Mouse (Mus musculus): ENCODE results near the gene Pex13. TPM values are rescaled to one million over a fixed set of nuclear protein-coding genes. Genes with fewer than 3 reads are reported as not detected.

The Pex13 gene
- polyA plus RNA-seq, 1 experiment from 2014 or later = 24.9 TPM

DNA sequence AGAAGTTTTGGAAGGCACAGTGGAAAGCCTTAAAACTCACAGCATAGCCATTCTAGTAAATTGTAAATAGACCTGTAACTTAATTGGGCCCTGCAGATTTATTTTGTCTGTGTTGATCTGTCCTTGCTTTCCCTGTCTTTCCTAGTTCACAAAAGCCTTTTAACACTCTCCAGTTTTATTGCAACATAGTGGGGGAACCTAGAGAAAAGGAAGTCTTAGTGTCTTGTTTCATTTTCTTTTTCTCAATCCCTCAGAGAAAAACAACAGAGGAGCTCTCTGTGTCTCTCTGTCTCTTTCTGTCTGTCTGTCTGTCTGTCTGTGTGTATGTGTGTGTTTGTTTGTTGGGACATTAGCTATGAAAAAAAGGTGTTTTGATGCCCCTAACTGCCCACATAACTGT, 30.1 kb upstream of the Pex13 start:
- H3K36me3 ChIP-seq (replicated peaks; ENCODE audit: insufficient read depth, low read length) = no peaks in the 10 kb centered on the region
- ATAC-seq (no peak), DNase-seq (no peak)
- H3K27me3 ChIP-seq (ENCODE audit: insufficient read depth, low read length) = no peaks in the 10 kb centered on the region
- H3K9ac ChIP-seq (replicated peaks) = no peak overlapping the region
- H3K4me1 ChIP-seq (ENCODE audit: insufficient read depth) = peaks cover 13% of the 10 kb centered on the region
- 0 out of 2 replicates have a peak overlapping the region, but pooled peaks have one; percentile 6 for H3K4me2 ChIP-seq (ENCODE audit: low read depth, low read length)
- TF ChIP-seq CTCF (IDR thresholded peaks at IDR 0.05; ENCODE audit: low read depth) (no peak), EP300 (IDR thresholded peaks at IDR 0.05; ENCODE audit: low read depth) (no peak)
- H3K4me3 ChIP-seq (ENCODE audit: low read depth, low read length) = no peak overlapping the region
- no peaks in the 10 kb centered on the region for H3K9me3 ChIP-seq (ENCODE audit: low read length)
- H3K27ac ChIP-seq (ENCODE audit: low read depth) = peak overlapping the region; percentile 34; the same call in 1 of the 2 replicates

DNA sequence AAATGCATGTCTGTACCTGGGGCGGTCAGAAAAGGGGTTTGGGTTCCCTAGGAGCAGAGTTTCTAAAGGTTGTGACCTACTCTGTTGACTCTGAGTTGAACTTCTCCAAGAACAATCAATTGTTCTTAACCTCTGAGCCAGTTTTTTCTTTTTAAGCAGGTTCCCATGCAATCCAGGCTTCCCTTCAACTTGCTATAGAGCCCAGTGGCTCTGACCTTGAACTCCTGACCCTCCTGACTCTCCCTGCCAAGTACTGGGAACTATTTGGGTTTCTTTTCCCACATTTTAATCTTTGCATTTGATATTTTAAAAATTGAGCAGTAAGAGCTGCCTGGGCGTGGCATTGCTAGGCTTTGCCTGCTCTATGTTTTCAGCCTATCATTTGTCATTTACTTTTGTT, 27.5 kb upstream of the Pex13 start:
- Histone ChIP-seq H3K36me3 (replicated peaks; ENCODE audit: insufficient read depth, low read length) (0 out of 2 replicates have a peak, but pooled peaks cover 4% of the 10 kb centered on the region), H3K4me1 (ENCODE audit: insufficient read depth) (peaks cover 7% of the 10 kb centered on the region), H3K27ac (ENCODE audit: low read depth) (peak overlapping the region; percentile 52; the same call in 1 of the 2 replicates), H3K4me3 (ENCODE audit: low read depth, low read length) (no peak overlapping the region), H3K4me2 (ENCODE audit: low read depth, low read length) (no peak overlapping the region), H3K9ac (replicated peaks) (no peak overlapping the region), H3K9me3 (ENCODE audit: low read length) (no peaks in the 10 kb centered on the region), H3K27me3 (ENCODE audit: insufficient read depth, low read length) (no peaks in the 10 kb centered on the region)
- ATAC-seq (peak; percentile 48), DNase-seq (peak; percentile 23)
- TF ChIP-seq EP300 (IDR thresholded peaks at IDR 0.05; ENCODE audit: low read depth) (no peak), CTCF (IDR thresholded peaks at IDR 0.05; ENCODE audit: low read depth) (no peak)
- WGBS (ENCODE audit: insufficient replicate concordance) = 79% methylated on average over 2 of the region's 2 CpGs

DNA sequence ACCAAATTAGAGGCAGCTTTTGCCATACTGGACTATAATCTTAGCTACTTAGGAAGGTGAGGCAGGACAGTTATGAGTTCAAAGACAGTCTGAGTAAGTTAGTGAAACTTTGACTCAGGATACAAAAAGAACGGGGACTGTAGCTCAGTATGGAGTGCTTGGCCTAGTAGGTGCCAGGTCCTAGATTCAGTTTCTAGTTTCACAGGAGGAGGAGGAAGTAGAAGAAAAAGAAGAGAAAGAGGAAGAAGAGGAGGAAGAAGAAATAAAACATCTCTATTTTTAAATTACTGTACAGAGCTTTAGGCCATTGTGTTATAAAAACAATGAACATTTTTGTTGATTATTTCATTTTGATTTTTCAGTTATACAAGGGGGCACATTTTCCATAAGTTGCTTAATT, 22.3 kb upstream of the Pex13 start:
- WGBS (ENCODE audit: insufficient replicate concordance) = 70% methylated on average over 1 of the region's 1 CpGs

DNA sequence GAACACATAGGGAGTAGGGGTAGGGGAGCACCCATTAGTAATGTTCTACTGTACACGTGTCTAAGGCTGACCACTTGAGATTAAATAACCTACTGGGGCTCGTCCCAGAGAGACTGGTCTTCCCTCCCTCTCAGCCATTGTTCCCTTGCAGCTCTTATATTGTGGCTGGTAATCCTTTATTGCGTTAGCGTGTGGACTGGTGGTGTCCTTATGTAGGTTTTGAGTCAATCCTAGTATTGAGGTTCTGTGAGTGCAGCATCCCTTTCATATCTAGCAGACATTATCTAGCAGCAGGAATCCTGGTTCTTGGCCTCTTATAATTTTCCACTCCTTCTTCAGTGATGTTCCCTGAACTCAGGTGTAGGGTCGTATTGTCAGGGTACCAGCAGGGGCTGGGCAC, 20.9 kb upstream of the Pex13 start:
- Histone ChIP-seq H3K9me3 (ENCODE audit: low read length) (no peaks in the 10 kb centered on the region), H3K27ac (ENCODE audit: low read depth) (no peak overlapping the region), H3K36me3 (replicated peaks; ENCODE audit: insufficient read depth, low read length) (peaks cover 6% of the 10 kb centered on the region; the same call in 1 of the 2 replicates)

More for the DNA sequence above, 22.3 kb upstream of the Pex13 start:
- no peak for ATAC-seq
- H3K27ac ChIP-seq (ENCODE audit: low read depth) = no peak overlapping the region
- no peak overlapping the region for H3K4me2 ChIP-seq (ENCODE audit: low read depth, low read length)
- DNase-seq = no peak
- H3K9ac ChIP-seq (replicated peaks) = no peak overlapping the region
- H3K4me1 ChIP-seq (ENCODE audit: insufficient read depth) = no peaks in the 10 kb centered on the region
- H3K36me3 ChIP-seq (replicated peaks; ENCODE audit: insufficient read depth, low read length) = peaks cover 6% of the 10 kb centered on the region; the same call in 1 of the 2 replicates
- no peaks in the 10 kb centered on the region for H3K9me3 ChIP-seq (ENCODE audit: low read length)
- TF ChIP-seq CTCF (IDR thresholded peaks at IDR 0.05; ENCODE audit: low read depth) = no peak
- TF ChIP-seq EP300 (IDR thresholded peaks at IDR 0.05; ENCODE audit: low read depth) = no peak
- no peak overlapping the region for H3K4me3 ChIP-seq (ENCODE audit: low read depth, low read length)
- no peaks in the 10 kb centered on the region for H3K27me3 ChIP-seq (ENCODE audit: insufficient read depth, low read length)

DNA sequence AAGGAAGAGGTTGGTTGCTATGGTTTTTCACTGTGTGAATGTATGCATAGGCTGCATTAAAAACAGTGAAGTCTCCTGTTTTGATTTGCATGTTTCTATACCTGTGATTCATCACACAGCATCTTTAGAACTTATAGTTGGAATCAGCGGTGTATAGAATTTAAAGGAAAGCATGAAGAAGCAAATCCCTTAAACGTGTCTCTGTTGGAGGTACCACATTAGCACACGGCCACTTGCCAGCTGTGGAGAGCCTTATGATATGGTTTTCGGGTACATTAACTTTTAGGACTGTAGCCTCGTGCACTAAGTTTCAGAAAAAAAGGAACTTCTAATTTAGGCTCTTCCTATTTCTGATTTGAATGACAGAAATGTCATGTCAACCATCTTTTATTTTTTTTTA, 16.8 kb upstream of the Pex13 start:
- WGBS (ENCODE audit: insufficient replicate concordance) = 59% methylated on average over 5 of the region's 5 CpGs
- DNase-seq (no peak), ATAC-seq (no peak)
- H3K9me3 ChIP-seq (ENCODE audit: low read length) = no peaks in the 10 kb centered on the region
- TF ChIP-seq CTCF (IDR thresholded peaks at IDR 0.05; ENCODE audit: low read depth) (no peak), EP300 (IDR thresholded peaks at IDR 0.05; ENCODE audit: low read depth) (no peak)
- H3K4me3 ChIP-seq (ENCODE audit: low read depth, low read length) = no peak overlapping the region
- H3K27ac ChIP-seq (ENCODE audit: low read depth) = no peak overlapping the region
- peaks cover 14% of the 10 kb centered on the region for H3K36me3 ChIP-seq (replicated peaks; ENCODE audit: insufficient read depth, low read length)
- H3K9ac ChIP-seq (replicated peaks) = no peak overlapping the region
- H3K4me1 ChIP-seq (ENCODE audit: insufficient read depth) = no peaks in the 10 kb centered on the region
- H3K4me2 ChIP-seq (ENCODE audit: low read depth, low read length) = no peak overlapping the region
- no peaks in the 10 kb centered on the region for H3K27me3 ChIP-seq (ENCODE audit: insufficient read depth, low read length)

More for the DNA sequence above, 20.9 kb upstream of the Pex13 start:
- ATAC-seq = no peak
- Histone ChIP-seq H3K27me3 (ENCODE audit: insufficient read depth, low read length) (no peaks in the 10 kb centered on the region), H3K4me2 (ENCODE audit: low read depth, low read length) (no peak overlapping the region), H3K4me1 (ENCODE audit: insufficient read depth) (no peaks in the 10 kb centered on the region), H3K9ac (replicated peaks) (no peak overlapping the region), H3K4me3 (ENCODE audit: low read depth, low read length) (no peak overlapping the region)
- DNase-seq = no peak
- TF ChIP-seq EP300 (IDR thresholded peaks at IDR 0.05; ENCODE audit: low read depth) (no peak), CTCF (IDR thresholded peaks at IDR 0.05; ENCODE audit: low read depth) (no peak)
- 80% methylated on average over 5 of the region's 5 CpGs for WGBS (ENCODE audit: insufficient replicate concordance)

DNA sequence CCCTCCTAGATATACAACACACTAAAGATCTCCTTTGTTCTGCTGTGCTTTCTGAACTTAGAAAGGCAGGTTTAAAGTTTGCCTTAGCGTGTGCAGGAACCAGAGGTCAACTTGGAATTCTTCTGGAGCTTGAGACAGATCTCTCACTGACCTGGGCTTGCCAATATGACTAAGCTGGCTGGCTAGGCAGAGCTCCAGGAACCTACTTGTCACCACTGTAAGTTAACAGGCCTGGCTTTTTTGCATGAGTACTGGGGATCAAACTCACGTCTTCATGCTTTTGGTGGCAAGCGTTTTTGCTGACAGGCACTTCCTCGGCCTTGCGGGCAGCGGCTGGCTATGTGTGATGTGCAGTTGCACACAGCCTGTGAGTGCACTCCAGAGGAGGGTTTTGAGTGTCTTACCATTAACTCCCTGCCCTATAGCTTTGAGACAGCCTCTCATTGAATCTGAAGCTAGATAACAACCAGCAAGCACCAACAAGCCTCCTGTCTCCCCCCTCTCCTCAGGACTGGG, 14.7 kb upstream of the Pex13 start:
- no peak overlapping the region for H3K27ac ChIP-seq (ENCODE audit: low read depth)
- DNase-seq (no peak), ATAC-seq (no peak)
- TF ChIP-seq EP300 (IDR thresholded peaks at IDR 0.05; ENCODE audit: low read depth) = no peak
- no peak for TF ChIP-seq CTCF (IDR thresholded peaks at IDR 0.05; ENCODE audit: low read depth)
- H3K4me2 ChIP-seq (ENCODE audit: low read depth, low read length) = no peak overlapping the region
- peaks cover 24% of the 10 kb centered on the region for H3K36me3 ChIP-seq (replicated peaks; ENCODE audit: insufficient read depth, low read length)
- WGBS (ENCODE audit: insufficient replicate concordance) = 82% methylated on average over 6 of the region's 6 CpGs
- H3K9ac ChIP-seq (replicated peaks) = no peak overlapping the region
- no peaks in the 10 kb centered on the region for H3K9me3 ChIP-seq (ENCODE audit: low read length)
- H3K4me1 ChIP-seq (ENCODE audit: insufficient read depth) = no peaks in the 10 kb centered on the region
- no peaks in the 10 kb centered on the region for H3K27me3 ChIP-seq (ENCODE audit: insufficient read depth, low read length)
- H3K4me3 ChIP-seq (ENCODE audit: low read depth, low read length) = no peak overlapping the region
